Mouse (Mus musculus): ENCODE results near the gene Ndufb7.
A peak's percentile ranks its signal among the peaks of the same experiment; 100 is the strongest.
"Not testable (repeated sequence)": the region's sequence is repeated elsewhere in the genome, so short reads cannot be mapped to it uniquely, and the experiment has no call there.

Gene Ndufb7

GRCm38 (mm10) chr8:83575561-83576515 lies 9.4 kb downstream of the Ndufb7 start:
- peak; percentile 69 for DNase-seq (ENCODE audit: extremely low read depth, low read depth, low spot score)

DNA sequence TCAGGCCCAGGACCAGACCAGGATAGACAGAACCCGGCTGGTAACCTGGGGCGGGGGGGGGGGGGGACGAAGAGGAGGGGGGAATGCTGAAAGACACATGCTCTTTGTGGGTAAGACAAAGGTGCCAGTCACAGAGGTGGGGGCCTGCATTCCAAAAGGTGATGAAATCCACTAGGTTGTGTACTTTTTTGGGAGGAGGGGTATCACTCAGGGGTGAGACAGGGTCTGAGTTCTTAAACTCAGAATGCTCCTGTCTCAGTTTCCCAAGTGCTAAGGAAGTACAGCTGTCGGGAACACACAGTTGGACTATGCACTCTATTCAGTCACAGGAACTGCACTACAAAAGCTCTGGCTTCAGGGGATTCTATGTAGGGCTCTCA lies 10.0 kb downstream of the Ndufb7 start:
- DNase-seq (ENCODE audit: extremely low read depth, low read depth, low spot score) = no peak

GRCm38 (mm10) chr8:83576921-83577320 lies 10.4 kb downstream of the Ndufb7 start:
- DNase-seq (ENCODE audit: extremely low read depth, low read depth, low spot score) = no peak

DNA sequence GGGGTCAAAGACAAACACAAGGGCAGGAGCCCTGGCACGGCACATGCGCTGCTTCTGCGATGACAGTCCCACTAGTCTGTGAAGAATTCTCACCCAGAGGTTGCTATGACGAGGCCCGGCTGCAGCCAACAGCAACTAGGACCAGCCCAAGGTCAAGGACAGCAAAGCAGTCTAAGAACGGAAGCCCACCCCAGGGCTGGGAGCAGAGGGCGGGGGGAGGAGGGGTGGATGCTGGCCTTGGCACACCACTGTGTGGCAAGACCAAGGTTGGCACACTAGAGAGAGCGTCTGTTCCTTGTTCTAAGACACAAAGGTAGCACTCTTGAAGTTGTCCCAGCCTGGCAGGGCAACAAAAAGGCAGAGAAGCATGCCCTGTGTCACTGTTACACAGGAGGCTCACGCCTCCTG lies 10.9 kb downstream of the Ndufb7 start:
- DNase-seq (ENCODE audit: extremely low read depth, low read depth, low spot score) = peak; percentile 73

GRCm38 (mm10) chr8:83578131-83579055 lies 11.9 kb downstream of the Ndufb7 start:
- no peak for DNase-seq (ENCODE audit: extremely low read depth, low read depth, low spot score)

- no peak for DNase-seq (ENCODE audit: extremely low read depth, low read depth, low spot score)
Observed at GRCm38 (mm10) chr8:83579676-83580075, 13.2 kb downstream of the Ndufb7 start.

- DNase-seq (ENCODE audit: extremely low read depth, low read depth, low spot score) = no peak
Observed at GRCm38 (mm10) chr8:83580826-83581225, 14.4 kb downstream of the Ndufb7 start.

DNA sequence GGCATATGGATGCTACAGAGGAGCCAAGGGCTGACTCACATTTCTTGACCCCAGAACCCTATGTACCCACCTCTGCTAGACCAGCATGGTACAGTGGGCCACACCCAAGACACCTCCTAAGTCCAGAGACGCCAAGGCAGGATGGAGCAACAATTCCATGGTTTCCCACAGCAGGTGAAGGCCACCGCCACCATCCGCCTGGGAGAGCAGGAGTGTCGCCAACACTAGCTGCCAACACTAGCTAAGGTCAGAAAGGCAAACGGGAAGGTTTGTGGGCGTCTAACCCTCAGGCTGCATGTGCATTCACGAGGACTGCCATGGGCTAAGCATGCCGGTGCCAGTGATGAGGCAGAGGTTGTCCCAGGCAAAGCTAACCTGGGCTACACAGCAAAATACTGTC lies 15.8 kb downstream of the Ndufb7 start:
- DNase-seq (ENCODE audit: extremely low read depth, low read depth, low spot score) = no peak

DNA sequence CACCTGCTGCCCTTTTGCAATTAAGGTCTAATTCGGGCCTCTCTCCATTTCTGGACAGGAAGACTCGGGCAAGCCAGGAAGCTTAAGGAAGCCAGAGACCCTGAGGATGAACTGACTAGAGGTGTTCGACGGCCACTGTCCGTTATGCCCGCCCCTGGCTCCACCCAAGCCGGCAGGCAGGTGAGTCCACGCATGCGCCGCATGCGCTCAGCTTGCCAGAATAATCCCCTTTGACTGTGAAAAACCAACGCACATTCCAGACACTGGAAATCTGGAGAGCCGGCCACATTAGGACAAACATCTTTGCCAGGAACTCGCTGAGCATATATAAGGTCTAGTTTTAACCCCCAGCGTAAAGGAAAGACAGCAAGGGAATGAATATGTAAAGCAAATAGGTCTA lies 16.8 kb downstream of the Ndufb7 start:
- DNase-seq (ENCODE audit: extremely low read depth, low read depth, low spot score) = no peak

GRCm38 (mm10) chr8:83584771-83585170 lies 18.3 kb downstream of the Ndufb7 start:
- no peak for DNase-seq (ENCODE audit: extremely low read depth, low read depth, low spot score)

DNA sequence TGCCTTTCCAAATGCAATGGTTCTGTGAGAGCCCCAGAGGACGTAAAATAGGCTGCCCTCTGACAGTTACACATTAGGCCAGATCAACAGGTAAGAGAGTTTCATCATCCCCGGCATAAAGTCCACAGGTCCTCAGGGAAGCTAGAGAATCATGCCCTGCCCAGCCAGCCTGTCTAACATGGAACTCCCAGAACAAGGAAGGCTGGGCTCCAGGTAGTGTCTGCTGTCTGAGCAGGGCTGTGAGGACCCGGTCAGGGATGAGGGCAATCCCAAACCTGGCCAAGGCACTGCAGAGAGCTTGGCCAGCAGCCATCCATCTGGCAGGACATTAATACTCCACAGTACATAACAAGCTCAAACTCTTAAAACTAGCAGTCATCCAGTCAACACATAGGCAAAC lies 18.9 kb downstream of the Ndufb7 start:
- no peak for DNase-seq (ENCODE audit: extremely low read depth, low read depth, low spot score)

- no peak for DNase-seq (ENCODE audit: extremely low read depth, low read depth, low spot score)
Observed at GRCm38 (mm10) chr8:83587644-83588043, 21.2 kb downstream of the Ndufb7 start.

GRCm38 (mm10) chr8:83588886-83589285 lies 22.4 kb downstream of the Ndufb7 start:
- DNase-seq (ENCODE audit: extremely low read depth, low read depth, low spot score) = no peak

DNA sequence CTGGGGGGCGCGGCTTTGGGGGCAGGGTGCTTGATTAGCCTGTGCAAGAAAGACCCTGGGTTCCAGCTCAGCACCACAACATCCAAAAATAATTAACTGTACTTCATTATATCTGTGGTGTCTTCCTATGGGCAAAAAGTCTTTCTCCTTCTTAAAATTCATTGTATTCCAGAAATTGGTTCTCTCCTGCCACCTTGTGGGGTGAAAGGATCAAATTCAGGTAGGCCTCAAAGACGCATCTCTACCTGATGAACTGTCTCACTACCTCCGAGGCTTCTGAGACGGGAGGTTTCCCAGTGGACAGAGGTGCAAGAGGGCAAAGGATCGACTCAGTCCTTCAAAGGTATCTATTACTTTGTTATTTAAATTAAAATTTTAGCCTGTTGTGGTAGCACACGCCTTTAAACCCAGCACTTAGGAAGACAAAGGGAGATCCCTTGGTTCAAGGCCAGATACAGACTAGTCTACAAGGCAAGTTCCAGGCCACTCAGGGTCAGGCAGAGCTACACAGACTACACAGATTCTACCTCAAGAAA lies 24.1 kb downstream of the Ndufb7 start:
- DNase-seq (ENCODE audit: extremely low read depth, low read depth, low spot score) = no peak

GRCm38 (mm10) chr8:83592682-83593081 lies 26.2 kb downstream of the Ndufb7 start:
- peak; percentile 82 for DNase-seq (ENCODE audit: extremely low read depth, low read depth, low spot score)

- no peak for DNase-seq (ENCODE audit: extremely low read depth, low read depth, low spot score)
Observed at GRCm38 (mm10) chr8:83593325-83594166, 27.1 kb downstream of the Ndufb7 start.

GRCm38 (mm10) chr8:83594167-83595049 lies 27.9 kb downstream of the Ndufb7 start:
- DNase-seq (ENCODE audit: extremely low read depth, low read depth, low spot score) = peak; percentile 91

GRCm38 (mm10) chr8:83595050-83595345 lies 28.5 kb downstream of the Ndufb7 start:
- DNase-seq (ENCODE audit: extremely low read depth, low read depth, low spot score) = not testable (repeated sequence)

GRCm38 (mm10) chr8:83596369-83596768 lies 29.9 kb downstream of the Ndufb7 start:
- DNase-seq (ENCODE audit: extremely low read depth, low read depth, low spot score) = no peak

DNA sequence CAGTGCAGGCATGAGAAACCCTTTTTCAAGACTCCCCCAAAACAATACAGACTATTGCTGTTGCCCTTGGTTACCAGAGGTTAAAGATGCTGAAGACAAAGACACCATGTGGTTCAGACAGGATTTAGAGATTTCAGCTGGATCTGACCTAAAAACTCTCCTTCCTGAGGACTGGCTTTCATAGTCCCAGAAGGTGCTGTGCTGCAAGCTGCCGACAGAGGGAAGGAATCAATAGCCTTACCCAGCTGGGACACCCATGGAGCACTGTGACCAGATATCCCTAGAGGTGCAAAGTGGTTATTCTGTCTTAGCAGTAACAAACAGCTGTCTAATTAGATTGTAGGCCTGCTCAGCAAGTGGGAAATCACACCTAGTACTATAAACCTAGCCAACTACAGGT lies 31.7 kb downstream of the Ndufb7 start:
- DNase-seq (ENCODE audit: extremely low read depth, low read depth, low spot score) = no peak

All from fat pad, adult 2 months (tissue).